Mouse (Mus musculus) brain, adult 2 months (tissue): ENCODE measurements at regions not wholly inside any gene's neighbourhood (a gene's known extent, or its start where the extent isn't known, plus 50 kb on each side); places are given as distances from the start of the nearest gene placed in this dataset.
A peak's percentile ranks its signal among the peaks of the same experiment; 100 is the strongest.

Experiments used
- DNase-seq: peaks from one replicate; pipeline ENCODE4 v3.0.0; 2011; ENCODE audit warnings: low read depth, low spot score

DNA sequence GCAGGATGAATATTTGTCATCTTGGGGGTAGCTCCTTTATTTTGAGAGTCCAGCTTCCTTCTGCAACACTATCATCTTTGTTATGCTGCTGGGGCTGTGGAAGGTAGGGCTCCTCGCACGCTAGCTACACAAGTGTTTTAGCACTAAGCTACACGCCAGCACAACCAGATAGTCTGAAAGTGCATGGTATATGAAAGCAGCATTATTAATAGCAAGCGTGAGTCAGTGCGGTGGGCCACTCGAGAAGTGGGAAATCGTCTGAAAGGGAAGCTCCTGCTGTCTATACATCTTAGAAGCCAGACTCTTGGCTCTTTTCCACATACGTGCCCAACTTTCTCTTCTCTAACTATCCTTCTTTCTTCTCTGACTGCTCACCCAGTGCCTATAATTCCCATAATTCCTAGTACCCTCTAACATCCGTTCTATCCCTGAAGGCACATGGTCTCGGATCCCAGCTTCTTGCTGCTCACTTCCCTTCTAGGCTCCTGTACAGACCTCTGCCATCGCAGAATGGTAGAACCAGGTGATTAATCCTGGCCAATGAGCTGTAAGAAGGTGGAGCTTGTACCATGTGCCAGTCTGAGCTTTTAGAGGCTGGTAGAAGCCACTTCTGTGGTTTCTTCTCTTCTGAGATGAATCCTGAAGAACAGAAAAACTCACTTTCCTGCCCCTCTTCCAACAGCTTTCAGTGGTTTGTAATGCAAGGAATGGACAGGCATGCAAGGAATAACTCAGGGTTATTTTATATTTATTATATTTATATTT lies 55.5 kb downstream of the E030025P04Rik start:
- peak; percentile 69 for DNase-seq

DNA sequence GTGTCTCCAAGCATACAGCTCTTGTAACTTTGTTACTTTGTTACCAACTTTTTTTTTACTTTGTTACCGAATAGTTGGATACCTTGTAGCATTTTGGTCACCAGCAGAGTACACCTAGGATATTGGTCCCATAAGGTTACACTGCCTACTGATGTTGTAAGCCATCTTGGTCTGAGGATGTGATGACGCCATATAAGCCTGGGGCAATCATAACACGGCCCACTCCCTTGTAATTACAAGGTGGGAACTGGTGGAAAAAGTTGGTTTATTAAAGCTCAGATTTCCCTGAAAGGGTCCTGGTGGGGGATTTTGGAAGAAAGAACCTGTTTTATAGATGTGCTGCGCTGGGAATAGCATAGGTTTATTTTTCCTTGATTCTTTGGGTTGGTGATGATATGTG lies 62.2 kb downstream of the E030025P04Rik start:
- no peak for DNase-seq

DNA sequence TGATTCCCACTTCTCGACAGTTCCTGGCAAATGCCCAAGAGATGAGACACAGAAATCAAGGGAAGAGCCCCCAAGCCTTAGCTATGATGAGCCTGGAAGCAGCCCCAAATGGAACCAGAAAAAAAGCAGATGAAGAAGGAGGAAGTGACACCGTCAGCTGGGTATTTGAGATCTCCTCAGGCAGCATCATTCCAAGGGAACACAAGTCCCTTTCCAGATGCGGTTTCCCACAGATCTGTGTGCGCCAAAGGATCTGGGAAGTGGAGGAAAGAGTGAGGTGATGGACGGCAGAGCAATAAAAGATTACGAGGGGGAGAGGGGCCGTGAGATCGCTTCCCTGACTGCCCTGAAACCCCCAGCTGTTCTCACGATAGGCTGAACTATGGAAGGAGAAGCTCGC lies 62.7 kb downstream of the E030025P04Rik start:
- DNase-seq: no peak

DNA sequence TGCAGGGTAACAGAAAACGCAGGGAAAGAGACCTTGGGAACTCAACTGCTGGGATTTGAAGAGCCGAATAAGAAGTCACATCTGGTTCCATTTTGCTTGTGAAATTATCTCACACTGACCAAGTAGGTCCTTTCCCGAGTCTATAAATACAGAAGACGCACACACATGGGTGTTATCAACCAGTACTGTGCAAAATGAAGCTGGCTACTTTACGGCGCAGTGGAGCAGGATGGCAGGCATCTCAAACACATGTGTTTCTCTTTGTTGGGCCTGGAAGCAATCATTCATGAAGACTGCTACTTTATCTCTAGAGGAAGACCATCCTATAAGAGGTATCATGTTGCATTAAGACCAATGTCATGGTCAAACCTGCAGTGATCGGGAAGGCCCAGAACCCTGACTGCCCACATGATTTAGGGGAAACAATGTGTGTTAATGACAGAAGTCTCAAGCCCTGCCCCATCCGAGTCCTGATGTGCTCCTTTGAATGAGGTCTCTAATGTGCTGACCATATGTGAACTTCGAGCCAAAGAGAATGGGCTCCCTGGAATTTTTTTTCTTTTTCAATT lies 63.2 kb downstream of the E030025P04Rik start:
- DNase-seq: no peak

DNA sequence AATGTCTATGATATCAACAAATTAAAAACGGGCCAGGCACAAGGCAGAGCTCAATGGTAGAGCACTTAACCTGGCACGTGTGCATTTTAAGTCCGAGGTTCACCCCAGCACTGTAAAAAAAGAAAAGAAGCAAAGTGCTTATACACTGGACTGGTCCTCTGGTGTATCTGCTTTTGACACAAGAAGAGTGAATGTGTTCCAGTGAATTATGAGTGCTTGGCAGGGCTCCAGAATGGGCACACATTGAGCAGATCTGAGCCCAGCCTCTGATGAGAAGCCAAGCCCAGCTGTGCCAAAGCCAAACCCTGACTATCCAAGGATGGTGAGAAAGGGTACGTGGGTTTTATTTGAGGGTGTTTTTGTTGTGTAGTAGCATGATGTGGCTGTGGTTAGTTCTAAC lies 64.7 kb downstream of the E030025P04Rik start:
- no peak for DNase-seq

DNA sequence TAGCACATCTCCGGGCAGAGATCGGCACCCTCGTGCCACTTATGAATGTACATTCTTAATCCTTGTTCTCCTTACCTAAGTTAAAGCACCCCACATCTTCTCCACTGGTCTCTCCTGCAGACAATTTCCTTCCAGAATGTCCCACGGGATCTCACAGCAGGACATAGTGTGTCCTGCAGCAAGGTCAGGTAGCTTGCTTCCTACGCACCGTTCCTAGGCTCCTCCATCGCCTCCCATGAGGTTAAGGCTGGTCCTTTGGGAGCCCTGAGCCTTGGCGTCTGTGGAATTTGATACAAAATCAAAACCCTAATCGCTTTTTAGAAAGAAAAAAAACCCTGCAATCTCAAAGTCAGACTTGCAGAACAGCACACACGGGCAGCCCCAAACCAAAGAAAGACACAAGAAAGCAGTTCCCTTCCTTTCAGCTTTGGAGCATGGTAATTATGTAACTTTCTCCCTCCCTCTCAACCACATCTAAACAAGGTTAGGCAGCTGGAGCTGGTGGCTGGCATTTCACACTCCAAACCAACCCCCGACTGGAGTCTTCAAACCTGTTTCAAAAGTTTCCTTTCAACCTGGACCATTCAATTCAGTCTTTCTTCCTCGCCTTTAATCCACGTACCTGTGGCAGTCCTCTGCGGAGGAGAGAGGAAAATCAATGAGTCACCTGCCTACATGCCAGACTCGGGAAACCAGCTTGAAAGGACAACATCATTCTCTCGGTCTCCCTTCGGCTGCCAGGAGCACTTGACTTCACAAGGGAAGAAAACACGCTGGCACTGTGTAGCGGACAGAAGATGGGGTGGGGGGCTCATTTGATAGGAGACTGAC lies 67.4 kb downstream of the E030025P04Rik start:
- peak; percentile 66 for DNase-seq

DNA sequence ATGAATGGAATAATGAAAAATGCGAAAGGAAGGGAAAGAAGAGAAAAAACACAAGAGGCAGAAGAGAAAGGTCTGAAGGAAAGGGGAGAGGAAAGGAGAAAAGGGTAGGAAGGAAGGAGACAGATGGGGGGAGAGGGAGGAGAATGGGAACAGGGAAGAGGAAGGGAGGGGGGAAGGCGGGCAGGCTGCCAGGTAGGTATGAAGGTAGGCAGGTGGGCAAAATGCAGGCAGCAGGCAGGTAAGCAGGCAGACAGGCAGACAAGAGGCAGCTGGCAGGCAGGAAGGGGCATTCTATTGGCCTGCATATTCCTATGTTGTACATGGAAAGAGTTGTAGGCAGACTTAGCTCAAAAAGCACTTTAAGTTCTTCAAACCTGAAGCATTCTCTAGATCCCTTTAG lies 72.8 kb downstream of the E030025P04Rik start:
- no peak for DNase-seq

DNA sequence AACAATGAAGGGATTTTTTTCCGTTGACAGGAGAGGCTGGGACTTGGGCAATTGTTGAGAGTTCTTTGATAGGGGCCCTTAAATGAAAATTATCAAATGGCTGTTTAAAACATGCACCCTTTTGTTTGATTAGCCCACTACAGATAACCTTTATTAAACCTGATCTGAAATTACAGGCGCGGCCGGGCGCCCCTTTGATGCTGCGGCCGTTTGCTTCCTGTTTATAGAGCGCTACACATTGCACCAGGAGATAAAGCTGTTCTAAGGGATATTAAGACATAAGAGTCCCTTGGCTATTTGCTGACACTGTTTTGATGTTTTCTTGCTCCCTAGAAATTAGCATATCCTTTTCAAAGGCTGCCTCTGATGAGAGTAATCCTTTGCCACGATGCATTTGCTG lies 73.8 kb downstream of the E030025P04Rik start:
- no peak for DNase-seq

DNA sequence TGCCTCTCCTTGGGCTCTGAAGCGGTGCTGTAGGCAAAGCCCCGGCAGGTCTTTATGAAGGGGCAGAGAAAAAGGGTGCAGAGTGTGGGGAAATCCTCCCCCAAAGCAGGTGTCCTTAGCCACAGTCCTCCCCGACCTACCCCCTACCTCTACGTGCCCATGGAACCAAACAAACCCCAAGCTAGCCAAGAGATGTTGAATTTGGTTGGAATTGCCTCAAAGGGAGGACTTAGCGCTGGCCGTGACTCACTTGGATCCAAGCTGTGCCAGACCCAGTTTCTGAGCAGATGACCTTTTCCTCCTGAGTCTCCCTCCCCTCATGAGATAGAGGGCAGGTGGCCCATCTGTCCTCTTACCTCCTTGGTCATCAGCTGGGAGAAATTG lies 74.9 kb downstream of the E030025P04Rik start:
- DNase-seq: peak; percentile 89

DNA sequence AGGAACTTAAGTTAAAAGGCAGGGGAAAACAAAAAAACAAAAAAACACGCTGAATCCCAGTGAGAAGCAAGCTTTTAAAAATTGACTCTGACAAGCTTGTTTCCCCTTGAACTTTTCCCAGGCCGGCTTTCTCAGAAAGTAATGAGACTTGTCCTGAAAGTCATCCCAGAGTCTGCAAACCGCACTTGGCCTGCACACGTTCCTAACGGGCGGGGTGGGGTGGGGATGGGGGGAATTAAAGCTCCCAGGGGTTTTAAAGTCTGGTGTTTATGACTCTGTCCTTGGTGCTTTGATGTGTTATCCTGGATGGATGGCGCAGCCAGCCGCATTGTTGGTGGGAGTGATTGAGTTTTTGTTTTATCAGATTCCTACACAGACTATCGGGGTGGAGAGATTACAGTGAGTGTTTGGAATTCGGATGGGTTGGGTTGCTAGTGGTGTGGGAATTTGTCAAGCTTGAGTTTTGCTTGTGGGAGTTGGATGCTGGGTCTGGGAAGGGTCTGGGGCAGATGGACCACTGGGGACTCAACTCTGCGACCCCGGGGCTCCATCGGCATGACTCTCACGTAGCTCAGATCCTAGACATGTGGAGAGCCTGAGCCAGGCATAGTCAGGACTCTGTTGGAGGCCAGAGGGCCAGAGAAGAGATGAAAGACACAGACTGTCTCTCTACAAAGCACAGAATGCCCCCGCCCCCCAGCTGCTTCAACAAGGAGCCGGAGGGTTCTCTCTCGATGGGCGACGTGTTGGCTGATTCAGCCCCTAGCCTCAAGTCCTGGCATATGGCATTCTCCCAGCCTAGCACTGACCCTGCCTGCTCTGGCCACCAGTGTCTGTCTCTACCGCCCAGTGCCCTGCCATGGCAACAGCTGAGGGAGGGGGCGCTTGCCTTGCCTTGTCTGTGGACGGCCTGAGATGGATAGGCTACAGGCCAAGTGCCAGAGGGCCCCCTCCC lies 75.5 kb downstream of the E030025P04Rik start:
- no peak for DNase-seq

DNA sequence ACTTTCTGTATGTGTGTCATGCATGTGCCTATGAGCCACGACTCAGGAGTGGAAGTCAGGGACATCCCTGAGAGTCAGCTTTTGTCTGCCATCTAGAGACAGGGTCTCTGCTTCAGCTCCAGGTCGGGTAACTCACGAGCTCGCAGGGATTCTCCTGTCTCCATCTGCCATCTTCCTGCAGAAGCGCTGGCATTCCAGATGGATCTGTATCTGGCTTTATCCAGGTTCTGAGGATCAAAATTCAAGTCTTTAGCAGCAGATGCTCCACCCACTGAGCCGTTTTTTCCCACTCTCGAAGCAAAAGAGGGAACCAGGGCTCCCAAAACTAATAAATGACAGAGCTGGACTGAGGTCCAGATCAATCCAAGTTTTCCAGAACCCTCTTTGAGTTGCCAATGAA lies 76.4 kb downstream of the E030025P04Rik start:
- DNase-seq: peak; percentile 34

DNA sequence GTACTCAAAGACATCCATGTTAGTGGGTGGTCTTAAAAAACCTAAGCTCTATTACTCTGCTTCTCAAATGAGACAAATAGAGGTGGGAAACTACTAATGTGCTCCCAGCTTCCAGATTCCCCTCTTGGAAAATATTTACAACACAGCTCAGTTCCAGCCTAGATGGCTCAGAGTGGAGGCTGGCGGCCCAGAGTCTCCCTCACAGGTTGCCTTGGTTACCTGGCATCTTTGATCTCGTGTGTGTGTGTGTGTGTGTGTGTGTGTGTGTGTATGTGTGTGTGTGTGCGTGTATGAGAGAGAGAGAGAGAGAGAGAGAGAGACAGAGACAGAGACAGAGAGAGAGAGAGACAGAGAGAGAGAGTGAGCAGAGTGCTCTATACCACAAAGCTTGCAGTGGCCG lies 82.2 kb downstream of the E030025P04Rik start:
- no peak for DNase-seq

DNA sequence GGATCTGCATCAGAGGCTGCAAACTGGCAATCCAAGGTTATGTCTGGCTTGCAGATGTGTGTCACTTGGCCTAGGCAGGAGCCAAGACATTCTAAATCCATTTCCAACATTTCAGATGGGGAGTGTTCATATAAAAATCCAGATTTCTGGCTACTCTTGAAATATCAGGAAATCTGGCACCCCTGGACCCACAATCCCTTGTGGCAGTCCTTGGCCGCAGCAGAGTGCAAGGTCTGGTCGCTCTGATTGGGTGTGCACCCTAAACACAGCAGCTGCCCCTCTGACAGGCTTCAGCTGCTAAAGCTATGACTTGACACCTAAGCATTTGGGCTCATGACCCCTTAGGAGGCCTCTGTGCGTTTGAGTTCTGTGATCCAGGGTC lies 83.7 kb downstream of the E030025P04Rik start:
- DNase-seq: no peak

DNA sequence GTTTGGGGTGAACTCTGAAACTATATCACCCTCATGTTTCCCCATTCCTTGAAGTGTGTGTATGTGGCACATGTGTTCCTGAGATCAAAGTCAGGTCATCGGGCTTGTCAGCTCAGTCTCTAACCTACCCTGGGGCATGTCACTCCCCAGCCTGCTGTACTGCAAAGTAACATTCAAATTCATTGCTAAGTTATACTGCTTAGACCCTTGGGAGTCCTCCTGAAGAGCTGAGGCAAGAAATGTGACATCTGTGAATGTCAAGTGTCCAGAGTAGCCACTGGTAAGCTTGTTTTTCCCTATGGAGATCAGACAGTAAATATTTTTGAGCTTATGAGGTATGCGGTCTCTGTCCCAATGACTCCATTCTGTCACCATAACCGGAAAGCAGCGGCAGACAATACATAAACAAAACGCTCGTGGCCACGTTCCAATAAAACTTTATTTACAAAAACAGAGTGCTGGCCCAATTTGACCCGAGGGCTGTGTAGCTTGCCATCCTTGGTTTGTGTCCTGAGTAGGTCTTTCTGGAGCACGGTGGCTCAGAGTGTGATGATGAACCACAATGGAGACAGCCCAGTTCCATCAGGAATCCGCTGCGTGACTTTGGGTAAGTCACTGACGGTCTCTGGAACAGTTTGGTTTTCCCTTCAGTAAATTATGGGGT lies 84.2 kb downstream of the E030025P04Rik start:
- no peak for DNase-seq

DNA sequence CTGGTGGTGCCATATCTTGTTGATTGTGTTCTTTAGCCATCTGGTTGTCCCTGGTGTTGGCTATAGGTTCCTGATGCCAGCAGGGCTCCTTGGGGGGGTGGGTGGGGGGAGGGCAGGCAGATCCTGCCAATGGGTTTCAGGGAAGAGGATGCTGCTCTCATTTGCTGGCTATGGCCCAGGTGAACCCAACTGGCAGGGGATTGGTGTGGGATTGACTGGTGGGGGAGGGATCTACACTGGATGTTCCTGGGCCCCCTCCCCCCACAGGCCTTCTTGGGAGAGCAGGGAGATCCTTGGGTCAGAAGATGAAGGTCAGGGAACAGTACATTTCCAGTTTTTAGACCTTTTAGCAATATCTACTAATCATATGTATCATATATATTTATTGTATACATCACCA lies 86.1 kb downstream of the E030025P04Rik start:
- DNase-seq: no peak

DNA sequence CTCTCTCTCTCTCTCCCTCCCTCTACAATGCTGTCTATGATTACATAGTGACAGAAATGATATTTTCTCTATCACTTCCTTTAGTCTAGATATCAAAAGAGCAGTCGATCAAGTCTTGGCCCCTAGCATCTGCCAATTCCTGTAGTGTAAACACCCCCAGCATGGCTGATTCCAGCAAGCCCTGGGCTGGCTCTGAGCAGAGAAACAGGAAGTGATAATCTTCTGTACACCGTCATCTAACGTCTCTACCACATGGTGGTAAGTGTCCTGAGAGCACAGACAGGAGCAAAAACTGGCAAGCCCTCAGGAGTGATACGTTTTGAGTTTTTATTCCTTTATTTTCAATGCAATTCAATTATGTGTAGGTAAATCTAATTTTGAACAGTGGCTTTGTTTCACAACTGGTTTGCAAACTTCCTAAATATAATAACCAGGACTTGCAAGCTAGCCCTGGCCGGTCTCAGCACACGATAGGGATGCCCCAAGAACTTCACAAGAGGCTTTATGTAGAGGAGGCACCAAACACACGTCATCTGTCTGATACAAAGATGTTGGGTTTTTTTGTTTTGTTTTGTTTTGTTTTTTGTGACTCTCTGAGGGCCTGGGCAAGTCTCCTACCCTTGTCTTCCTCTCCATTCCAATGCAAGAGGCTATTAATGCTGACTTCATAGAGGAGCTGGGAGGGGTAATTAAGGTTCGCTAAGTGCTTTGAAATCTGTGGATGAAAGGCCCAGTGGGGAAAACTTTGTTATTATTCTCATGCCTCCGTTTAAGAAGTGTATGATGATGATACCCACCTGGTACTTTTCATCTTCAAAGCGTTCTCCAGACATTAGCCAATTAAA lies 95.7 kb downstream of the E030025P04Rik start:
- DNase-seq: no peak

DNA sequence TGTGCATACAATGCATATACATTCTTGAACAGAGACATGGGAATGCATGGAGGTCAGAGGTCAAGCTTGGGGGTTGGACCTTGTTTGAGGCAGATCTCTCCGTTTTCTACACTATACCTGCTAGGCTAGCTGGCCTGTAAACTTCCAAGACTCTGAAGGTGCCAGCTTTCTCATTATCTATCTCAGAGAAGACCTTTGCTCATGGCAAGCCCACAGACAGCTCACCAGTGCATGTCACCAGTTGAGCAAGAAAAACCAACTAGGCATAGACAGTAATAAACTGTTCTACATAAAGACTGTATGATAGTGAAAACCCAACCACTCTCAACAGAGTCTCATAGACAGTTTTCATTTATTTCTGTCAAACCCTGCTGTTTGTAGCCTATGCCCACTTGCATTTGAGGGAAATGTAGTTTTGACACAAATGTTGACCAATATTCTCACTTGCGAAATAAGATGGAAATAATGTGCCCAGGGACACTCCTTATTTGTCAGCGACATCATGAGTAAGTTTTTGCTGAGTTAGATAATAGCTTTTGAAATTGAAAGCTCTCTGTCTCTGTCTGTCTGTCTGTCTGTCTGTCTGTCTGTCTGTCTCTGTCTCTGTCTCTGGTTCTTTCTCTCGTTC lies 96.6 kb downstream of the E030025P04Rik start:
- DNase-seq: no peak

DNA sequence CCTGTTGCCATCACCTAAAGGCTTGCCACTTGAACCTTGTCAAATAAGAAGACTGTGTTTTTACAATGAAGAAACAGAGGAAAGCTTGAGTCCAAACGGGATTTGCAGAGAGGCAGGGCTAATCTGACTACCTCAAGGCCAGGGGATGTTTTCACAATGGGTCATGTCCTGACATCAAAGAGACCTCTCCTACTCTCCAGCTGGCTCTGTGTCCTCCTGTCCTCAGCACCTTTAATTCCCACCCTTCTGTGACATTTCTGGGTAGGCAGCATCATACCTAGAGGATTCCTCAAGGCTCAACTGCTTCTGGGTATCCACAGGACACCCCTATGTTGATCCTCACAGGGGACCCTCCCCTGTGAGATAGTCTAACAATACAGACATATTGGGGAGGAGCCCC lies 97.7 kb downstream of the E030025P04Rik start:
- DNase-seq: no peak

DNA sequence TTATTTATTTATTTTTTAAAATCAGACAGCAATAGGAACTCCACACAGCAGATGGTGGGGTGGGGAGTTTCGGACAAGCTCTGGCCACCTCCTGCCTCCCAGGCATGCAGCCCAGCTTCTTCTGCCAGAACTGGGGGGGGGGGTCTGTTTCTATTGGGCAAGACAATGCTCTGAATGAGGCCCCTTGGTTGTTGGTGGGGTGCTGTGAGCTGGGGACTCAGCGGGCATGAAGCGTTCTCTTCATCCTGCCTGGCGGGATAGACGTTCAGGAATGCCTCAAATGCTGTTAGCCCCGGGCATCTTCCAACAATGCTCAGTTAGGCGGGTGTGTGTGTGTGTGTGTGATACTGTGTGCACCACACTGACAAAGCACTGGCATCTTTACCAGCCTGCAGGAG lies 103.7 kb downstream of the E030025P04Rik start:
- DNase-seq: peak; percentile 75
